Mouse (Mus musculus): ENCODE results near the gene Prr3. TPM values are rescaled to one million over a fixed set of nuclear protein-coding genes. Genes with fewer than 3 reads are reported as not detected.

The Prr3 gene
- polyA plus RNA-seq, 1 experiment, result 19.3 TPM

DNA sequence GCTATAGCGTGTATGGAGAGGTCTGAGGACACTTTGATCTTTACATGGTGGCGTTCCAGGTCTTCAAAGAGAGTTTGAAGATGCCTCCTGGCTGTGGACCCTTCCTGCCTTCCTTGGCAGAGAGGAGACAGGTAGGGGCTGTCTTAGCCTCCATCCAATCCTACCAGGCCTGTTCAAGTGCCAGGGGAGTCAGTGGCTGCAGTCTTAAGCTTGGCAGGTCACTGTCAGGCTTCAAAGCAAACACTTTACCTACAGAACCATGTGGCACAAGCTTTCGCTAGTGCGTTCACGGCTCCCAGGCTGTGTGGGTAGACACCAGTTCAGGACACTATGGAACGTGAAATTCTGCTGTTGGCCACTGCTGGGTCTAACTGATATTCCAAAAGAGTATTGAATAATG is 42.9 kb upstream of the Prr3 start:
- 86% methylated on average over 6 of the region's 6 CpGs for WGBS
- Histone ChIP-seq H3K4me3 (ENCODE audit: extremely low read depth, insufficient read depth, insufficient read length) (no peak overlapping the region), H3K27ac (ENCODE audit: insufficient read depth, low read length) (peak overlapping the region; percentile 90), H3K27me3 (ENCODE audit: control insufficient read depth, insufficient read depth, low read length) (no peaks in the 10 kb centered on the region), H3K36me3 (ENCODE audit: control insufficient read depth, insufficient read depth, low read length) (no peaks in the 10 kb centered on the region), H3K4me1 (ENCODE audit: control insufficient read depth, insufficient read depth, insufficient read length) (peaks cover 33% of the 10 kb centered on the region)
- DNase-seq (ENCODE audit: low read depth in 1 of 2, low spot score in 2 of 2), result no peak
- no peak for TF ChIP-seq POLR2A (IDR thresholded peaks at IDR 0.05; ENCODE audit: low read depth, low read length)
- TF ChIP-seq CTCF (IDR thresholded peaks at IDR 0.05; ENCODE audit: extremely low read depth, insufficient read depth, insufficient read length, insufficient replicate concordance), result no peak

DNA sequence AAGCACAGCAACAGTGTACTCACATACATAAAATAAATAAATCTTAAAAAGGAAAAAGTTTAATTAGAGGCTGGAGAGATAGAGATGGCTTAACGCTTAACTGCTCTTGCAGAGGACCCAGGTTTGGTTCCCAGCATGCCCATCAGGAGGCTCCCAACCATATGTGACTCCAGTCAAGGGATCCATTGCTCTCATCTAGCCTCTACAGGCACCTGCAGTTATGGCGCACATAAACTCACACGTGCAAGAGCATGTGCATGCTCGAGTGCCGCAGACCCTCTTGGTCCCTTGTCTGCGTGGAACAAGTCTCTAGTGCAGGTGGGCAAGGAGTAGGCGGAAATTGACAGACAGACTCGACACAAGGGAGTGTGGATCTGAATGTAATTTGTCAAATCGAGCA is 42.1 kb upstream of the Prr3 start:
- no peak overlapping the region for H3K4me3 ChIP-seq (ENCODE audit: extremely low read depth, insufficient read depth, insufficient read length)
- no peaks in the 10 kb centered on the region for H3K27me3 ChIP-seq (ENCODE audit: control insufficient read depth, insufficient read depth, low read length)
- DNase-seq (ENCODE audit: low read depth in 1 of 2, low spot score in 2 of 2), result no peak
- TF ChIP-seq POLR2A (IDR thresholded peaks at IDR 0.05; ENCODE audit: low read depth, low read length) (no peak), CTCF (IDR thresholded peaks at IDR 0.05; ENCODE audit: extremely low read depth, insufficient read depth, insufficient read length, insufficient replicate concordance) (no peak)
- 73% methylated on average over 9 of the region's 9 CpGs for WGBS
- peak overlapping the region; percentile 95 for H3K27ac ChIP-seq (ENCODE audit: insufficient read depth, low read length)
- peaks cover 3% of the 10 kb centered on the region for H3K36me3 ChIP-seq (ENCODE audit: control insufficient read depth, insufficient read depth, low read length)
- H3K4me1 ChIP-seq (ENCODE audit: control insufficient read depth, insufficient read depth, insufficient read length), result peaks cover 37% of the 10 kb centered on the region

DNA sequence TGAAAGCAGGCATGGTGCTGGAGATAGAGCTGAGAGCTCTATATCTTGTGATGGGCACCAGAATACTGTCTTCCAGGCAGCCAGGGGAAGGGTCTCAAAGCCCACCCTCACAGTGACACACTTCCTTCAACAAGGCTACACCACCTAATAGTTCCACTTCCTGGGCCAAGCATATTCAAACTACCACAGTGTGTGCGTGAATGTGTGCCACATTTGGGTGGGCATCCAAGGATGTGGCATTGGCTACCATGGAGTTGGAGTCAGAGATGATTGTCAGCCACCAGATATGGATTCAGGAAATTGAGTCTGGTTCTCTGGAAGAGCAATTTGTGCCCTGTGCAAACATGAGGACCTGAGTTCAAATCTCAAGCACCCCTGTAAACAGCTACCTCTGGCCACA is 41.3 kb upstream of the Prr3 start:
- WGBS, result 41% methylated on average over 1 of the region's 1 CpGs
- Histone ChIP-seq H3K4me3 (ENCODE audit: extremely low read depth, insufficient read depth, insufficient read length) (no peak overlapping the region; the same call in 1 of the 2 replicates), H3K36me3 (ENCODE audit: control insufficient read depth, insufficient read depth, low read length) (peaks cover 11% of the 10 kb centered on the region), H3K27me3 (ENCODE audit: control insufficient read depth, insufficient read depth, low read length) (no peaks in the 10 kb centered on the region), H3K4me1 (ENCODE audit: control insufficient read depth, insufficient read depth, insufficient read length) (peaks cover 37% of the 10 kb centered on the region), H3K27ac (ENCODE audit: insufficient read depth, low read length) (peak overlapping the region; percentile 95)
- TF ChIP-seq CTCF (IDR thresholded peaks at IDR 0.05; ENCODE audit: extremely low read depth, insufficient read depth, insufficient read length, insufficient replicate concordance), result no peak
- TF ChIP-seq POLR2A (IDR thresholded peaks at IDR 0.05; ENCODE audit: low read depth, low read length), result no peak
- no peak for DNase-seq (ENCODE audit: low read depth in 1 of 2, low spot score in 2 of 2)

DNA sequence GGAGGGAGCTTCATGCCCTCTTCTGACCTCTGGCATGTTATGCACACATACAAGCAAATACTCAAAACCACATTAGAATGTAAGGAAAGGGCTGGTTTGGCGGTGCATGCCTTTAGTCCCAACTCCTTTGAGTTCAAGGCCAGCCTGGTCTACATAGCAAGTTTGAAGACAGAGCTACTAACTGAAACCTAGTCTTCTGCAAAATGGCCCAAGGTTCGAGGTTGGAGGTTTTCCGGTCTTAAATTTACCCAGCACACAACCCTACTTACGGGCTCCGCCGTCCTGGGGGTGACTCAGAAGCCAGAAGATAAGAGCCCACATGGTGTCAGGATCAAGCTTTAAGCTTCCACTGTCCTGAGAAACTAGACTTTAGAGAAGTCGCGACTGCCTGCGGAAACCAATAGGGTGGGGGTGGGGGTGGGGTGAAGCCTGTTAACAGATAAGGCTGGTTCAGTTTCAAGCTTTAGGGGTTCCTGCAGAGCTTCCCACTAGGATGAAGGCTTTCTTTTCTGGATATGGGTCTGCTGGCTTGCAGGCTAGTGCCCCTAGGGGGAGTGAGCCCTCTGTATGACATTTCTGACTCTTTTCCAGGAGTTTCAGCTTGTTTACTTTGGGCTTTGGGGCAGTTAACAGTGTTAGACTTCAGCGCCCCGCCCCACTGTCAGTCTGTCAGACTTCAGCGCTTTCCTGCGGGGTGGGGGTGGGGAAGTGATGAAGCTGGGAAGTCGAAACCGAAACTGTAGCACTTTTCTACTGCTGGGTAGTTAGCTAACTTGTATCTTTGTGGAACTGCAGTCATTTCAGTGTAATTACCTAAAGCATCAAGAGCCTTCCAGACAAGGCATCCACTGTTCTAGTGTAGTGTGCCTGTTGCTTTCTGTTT is 40.4 kb upstream of the Prr3 start, which contains the start of gene H2-T24:
Gene H2-T24, minus strand, starts transcription at position 370 of the 883 bp plus-strand sequence.
- peaks cover 37% of the 10 kb centered on the region for H3K4me1 ChIP-seq (ENCODE audit: control insufficient read depth, insufficient read depth, insufficient read length)
- peak within 1 kb of the TSS; percentile 95 for H3K27ac ChIP-seq (ENCODE audit: insufficient read depth, low read length)
- peak within 1 kb of the TSS; percentile 73 for H3K4me3 ChIP-seq (ENCODE audit: extremely low read depth, insufficient read depth, insufficient read length)
- peak; percentile 81 to 89 for DNase-seq (ENCODE audit: low read depth in 1 of 2, low spot score in 2 of 2)
- no peaks in the 10 kb centered on the region for H3K27me3 ChIP-seq (ENCODE audit: control insufficient read depth, insufficient read depth, low read length)
- 3% methylated on average over 15 of the region's 15 CpGs for WGBS
- no peak for TF ChIP-seq CTCF (IDR thresholded peaks at IDR 0.05; ENCODE audit: extremely low read depth, insufficient read depth, insufficient read length, insufficient replicate concordance)
- TF ChIP-seq POLR2A (IDR thresholded peaks at IDR 0.05; ENCODE audit: low read depth, low read length), result peak; percentile 4; the same call in 1 of the 2 replicates
- peaks cover 20% of the 10 kb centered on the region for H3K36me3 ChIP-seq (ENCODE audit: control insufficient read depth, insufficient read depth, low read length)

DNA sequence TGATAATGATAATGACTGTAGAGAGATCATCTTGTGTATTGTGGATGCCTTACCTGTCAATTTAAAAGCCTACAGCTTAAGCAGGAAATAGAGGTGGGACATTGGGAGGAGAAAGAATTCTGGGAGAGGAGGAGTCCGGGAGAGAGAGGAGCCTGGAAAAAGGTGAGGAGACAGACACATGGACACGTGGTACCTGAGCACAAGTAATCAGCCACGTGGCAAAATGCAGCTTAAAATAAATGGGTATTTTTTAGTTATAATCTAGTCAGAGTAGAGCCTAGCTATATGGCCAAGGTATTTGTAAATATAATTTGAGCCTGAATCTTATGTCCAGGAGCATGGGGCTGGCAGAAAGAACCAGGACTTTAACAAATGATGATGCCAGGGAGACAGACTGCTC is 39.5 kb upstream of the Prr3 start:
- 39% methylated on average over 3 of the region's 3 CpGs for WGBS
- Histone ChIP-seq H3K36me3 (ENCODE audit: control insufficient read depth, insufficient read depth, low read length) (peaks cover 28% of the 10 kb centered on the region), H3K4me3 (ENCODE audit: extremely low read depth, insufficient read depth, insufficient read length) (peak overlapping the region; percentile 73), H3K27me3 (ENCODE audit: control insufficient read depth, insufficient read depth, low read length) (no peaks in the 10 kb centered on the region), H3K4me1 (ENCODE audit: control insufficient read depth, insufficient read depth, insufficient read length) (peaks cover 36% of the 10 kb centered on the region), H3K27ac (ENCODE audit: insufficient read depth, low read length) (peak overlapping the region; percentile 95)
- DNase-seq (ENCODE audit: low read depth in 1 of 2, low spot score in 2 of 2), result no peak
- TF ChIP-seq POLR2A (IDR thresholded peaks at IDR 0.05; ENCODE audit: low read depth, low read length), result no peak
- TF ChIP-seq CTCF (IDR thresholded peaks at IDR 0.05; ENCODE audit: extremely low read depth, insufficient read depth, insufficient read length, insufficient replicate concordance), result no peak

DNA sequence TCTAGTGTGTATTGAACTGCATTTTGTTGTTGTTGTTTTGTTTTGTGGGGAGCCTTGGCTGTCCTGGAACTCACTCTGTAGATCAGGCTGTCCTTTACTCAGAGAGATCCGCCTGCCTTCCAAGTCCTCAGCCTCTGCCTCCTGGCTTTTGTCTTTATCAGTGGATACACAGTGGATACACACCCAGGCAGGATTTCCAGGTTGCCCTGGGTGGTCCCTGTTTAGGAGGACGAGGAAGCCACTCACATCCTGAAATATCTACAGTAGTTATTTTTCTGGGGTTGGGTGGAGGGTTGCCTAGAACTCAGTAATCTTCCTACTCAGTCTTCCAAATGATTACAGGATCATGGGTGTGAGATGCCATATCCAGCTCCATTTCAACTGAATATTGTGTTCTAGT is 38.9 kb upstream of the Prr3 start:
- Histone ChIP-seq H3K36me3 (ENCODE audit: control insufficient read depth, insufficient read depth, low read length) (peaks cover 33% of the 10 kb centered on the region), H3K4me3 (ENCODE audit: extremely low read depth, insufficient read depth, insufficient read length) (peak overlapping the region; percentile 47; the same call in 1 of the 2 replicates), H3K27me3 (ENCODE audit: control insufficient read depth, insufficient read depth, low read length) (no peaks in the 10 kb centered on the region), H3K27ac (ENCODE audit: insufficient read depth, low read length) (peak overlapping the region; percentile 43; the same call in 1 of the 2 replicates), H3K4me1 (ENCODE audit: control insufficient read depth, insufficient read depth, insufficient read length) (peaks cover 30% of the 10 kb centered on the region)
- DNase-seq (ENCODE audit: low read depth in 1 of 2, low spot score in 2 of 2), result no peak
- TF ChIP-seq CTCF (IDR thresholded peaks at IDR 0.05; ENCODE audit: extremely low read depth, insufficient read depth, insufficient read length, insufficient replicate concordance), result no peak
- TF ChIP-seq POLR2A (IDR thresholded peaks at IDR 0.05; ENCODE audit: low read depth, low read length), result no peak
- WGBS, result 45% methylated on average over 2 of the region's 2 CpGs

DNA sequence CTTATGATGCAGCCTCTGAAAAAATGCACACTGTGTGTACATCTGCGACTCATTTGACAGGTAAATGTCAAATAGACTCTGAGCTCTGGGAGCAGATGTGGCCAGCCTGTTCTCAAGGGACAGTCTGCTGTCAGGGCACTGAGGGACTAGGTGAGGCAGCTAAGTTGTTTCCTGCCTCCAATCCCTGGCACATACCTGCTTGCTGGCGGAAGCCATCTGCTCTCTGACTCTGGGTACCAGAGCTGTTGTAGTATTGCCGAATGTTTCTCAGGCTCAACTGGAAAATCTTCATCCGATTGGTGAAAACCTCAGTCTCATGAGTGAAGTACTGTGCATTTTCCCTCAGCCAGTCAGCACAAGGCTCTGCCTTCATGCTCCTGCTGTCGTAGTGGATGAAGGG is 37.0 kb upstream of the Prr3 start:
- no peak for DNase-seq (ENCODE audit: low read depth in 1 of 2, low spot score in 2 of 2)
- Histone ChIP-seq H3K27me3 (ENCODE audit: control insufficient read depth, insufficient read depth, low read length) (no peaks in the 10 kb centered on the region), H3K36me3 (ENCODE audit: control insufficient read depth, insufficient read depth, low read length) (peaks cover 33% of the 10 kb centered on the region), H3K4me1 (ENCODE audit: control insufficient read depth, insufficient read depth, insufficient read length) (peaks cover 18% of the 10 kb centered on the region), H3K4me3 (ENCODE audit: extremely low read depth, insufficient read depth, insufficient read length) (no peak overlapping the region), H3K27ac (ENCODE audit: insufficient read depth, low read length) (no peak overlapping the region)
- no peak for TF ChIP-seq CTCF (IDR thresholded peaks at IDR 0.05; ENCODE audit: extremely low read depth, insufficient read depth, insufficient read length, insufficient replicate concordance)
- TF ChIP-seq POLR2A (IDR thresholded peaks at IDR 0.05; ENCODE audit: low read depth, low read length), result no peak
- 93% methylated on average over 5 of the region's 5 CpGs for WGBS

Data from spleen, adult 2 months (tissue).